Mouse (Mus musculus) cerebral cortex, adult 2 months (tissue): ENCODE data around the gene Slc24a2.

Source experiments
- WGBS: fragments of 180-500 bp; shearing (Covaris S2); methylation state at CpG from one replicate; pipeline ENCODE4 v1.1.7; 2018; 5-methylcytosine and 5-hydroxymethylcytosine counted together

The Slc24a2 gene

DNA sequence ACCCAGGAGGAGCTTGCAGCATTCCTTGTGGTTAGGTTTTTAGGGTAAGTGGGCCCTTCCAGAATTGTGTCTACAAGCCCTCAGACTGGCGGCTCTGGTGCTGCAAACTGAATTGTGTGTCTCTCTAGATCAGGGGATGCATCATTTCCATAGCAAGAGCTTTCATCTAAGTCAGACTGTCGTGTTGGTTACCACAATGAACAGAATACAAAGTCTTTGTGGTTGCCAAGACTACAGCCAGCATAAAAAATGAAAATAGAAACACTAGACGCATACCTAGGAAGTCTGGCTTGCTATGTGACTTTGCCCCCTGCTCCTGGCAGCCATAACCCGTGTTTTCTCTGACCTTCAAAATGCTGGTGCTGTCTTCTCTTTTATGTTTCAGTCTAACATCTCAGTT lies 114.6 kb downstream of the Slc24a2 start:
- 44% methylated on average over 4 of the region's 4 CpGs for WGBS

DNA sequence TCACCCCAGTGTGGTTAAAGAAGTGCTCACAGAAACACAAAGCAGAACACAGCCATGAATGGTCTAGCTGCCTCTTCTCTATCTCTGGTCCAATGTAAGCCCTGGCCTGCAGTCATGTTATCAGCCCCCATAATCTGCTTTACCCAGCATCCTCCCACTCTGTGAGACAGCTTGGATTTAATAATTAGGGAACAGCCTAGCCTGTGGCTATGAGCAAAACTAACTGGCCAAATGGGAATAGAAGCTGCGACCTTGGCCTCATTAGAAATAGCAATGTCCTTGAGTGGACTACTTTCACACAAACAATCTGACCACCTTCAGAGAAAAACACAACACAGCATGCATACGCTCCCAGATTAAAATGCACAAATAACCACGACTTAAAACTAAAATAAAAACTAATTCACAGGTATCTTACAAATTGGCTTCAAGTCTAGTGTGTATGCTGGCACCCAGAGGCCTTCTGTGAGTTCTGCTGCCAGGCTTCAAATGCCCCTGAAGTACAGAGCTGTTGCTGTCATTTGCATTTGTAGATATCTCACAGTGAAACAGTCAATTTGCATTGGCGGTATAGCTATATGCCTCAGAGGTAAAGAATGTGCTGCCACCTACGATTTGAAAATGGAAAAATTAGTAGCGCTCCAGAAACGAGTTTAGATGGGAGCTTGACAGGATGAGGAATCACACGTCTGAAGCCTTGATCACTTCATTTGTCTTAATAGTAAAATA lies 120.8 kb downstream of the Slc24a2 start:
- 59% methylated on average over 8 of the region's 8 CpGs for WGBS

DNA sequence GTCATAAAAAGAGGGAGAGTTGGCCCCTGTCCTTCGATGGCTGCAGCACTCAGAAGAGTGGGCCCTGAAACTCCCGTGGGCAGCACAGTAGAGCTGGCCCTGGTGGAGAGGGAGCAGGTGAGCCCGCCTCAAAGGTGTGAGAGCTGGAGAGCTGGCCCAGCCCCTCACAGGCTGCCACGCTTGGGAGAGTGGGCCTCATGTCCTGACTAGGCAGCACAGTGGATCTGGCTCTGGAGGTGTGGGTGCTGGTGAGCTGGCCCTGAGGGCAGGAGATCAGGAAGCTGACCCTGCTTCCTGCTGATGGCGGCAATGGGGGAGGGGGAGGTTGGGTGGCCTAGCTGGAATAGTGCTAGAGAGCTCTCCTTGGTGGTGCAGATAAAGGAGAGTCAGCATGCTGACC lies 129.3 kb downstream of the Slc24a2 start:
- WGBS, result 63% methylated on average over 5 of the region's 5 CpGs

DNA sequence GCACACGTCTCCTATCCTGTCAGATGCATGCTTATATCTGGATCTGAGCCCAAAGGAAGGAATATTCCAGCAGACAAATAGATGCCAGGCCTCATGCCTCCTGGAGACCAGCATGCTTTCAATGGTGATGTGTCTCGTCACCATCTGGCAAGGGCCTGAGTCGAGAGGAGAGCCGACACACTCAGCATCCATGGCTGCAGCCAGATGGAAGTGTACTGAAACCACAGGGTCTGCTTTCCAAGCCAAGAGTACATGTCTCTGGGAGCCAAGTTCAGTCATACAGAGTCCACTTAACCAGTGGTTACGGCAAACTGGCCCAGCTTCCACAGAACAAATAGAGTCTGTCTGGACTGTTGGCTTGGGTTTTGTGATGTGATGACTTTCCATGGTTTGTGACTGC lies 134.1 kb downstream of the Slc24a2 start:
- 44% methylated on average over 5 of the region's 5 CpGs for WGBS

DNA sequence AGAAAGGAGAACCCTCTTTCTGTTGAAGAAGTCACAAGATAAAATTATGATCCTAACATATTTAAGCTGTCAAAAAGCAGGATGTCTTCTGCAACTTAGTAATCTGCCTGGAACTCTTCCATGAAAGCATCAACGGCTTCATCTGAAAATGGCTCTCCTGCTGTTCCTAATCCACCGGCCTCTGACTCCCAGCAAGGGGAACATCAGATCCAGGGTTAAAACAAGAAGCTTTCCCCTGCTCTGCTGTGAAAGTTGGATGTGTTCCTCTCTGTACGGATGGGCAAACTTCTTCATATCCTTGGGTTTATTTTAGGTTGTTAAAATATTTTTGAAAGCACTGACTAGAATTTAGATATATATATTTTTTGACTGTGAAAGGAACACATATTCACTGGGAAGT lies 136.7 kb downstream of the Slc24a2 start:
- WGBS, result 41% methylated on average over 3 of the region's 3 CpGs

DNA sequence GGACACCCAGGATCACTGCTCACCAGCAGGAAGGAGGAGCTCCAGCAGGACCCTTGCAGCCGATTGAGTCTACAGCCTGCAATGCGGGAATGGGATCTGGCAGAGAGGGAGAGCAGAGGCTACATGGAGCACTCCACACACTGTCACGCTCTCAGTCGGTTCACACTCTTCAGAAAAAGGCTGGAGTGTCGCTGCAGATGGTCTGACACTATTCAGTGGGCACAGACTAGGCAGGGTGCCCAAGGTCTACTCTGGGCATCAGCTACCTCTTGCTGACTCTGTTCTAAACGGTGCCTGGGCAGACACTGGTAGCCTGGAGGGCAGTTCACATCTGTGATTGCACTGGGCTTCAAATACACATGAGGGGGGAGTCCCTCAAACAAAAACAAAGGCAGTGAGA lies 141.6 kb downstream of the Slc24a2 start:
- 20% methylated on average over 6 of the region's 6 CpGs for WGBS

DNA sequence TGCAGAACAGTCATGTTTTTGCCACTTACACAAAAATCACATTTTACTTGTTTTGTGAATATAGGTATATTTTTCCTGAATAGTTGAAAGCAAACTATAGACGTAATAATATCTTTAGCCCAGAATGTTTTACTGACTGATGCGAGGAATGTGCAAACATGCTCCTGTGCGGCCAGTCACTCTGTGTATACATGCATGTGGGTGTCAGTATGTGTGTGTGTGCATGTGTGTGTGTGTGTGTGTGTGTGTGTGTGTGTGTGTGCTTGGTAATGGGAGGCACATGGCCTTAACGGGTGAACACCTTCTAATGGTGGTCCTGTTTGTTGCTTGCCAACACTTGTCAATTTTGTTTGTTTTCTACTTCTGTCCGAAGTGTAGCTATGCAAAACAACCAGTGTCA lies 142.7 kb downstream of the Slc24a2 start:
- WGBS, result 77% methylated on average over 5 of the region's 5 CpGs

DNA sequence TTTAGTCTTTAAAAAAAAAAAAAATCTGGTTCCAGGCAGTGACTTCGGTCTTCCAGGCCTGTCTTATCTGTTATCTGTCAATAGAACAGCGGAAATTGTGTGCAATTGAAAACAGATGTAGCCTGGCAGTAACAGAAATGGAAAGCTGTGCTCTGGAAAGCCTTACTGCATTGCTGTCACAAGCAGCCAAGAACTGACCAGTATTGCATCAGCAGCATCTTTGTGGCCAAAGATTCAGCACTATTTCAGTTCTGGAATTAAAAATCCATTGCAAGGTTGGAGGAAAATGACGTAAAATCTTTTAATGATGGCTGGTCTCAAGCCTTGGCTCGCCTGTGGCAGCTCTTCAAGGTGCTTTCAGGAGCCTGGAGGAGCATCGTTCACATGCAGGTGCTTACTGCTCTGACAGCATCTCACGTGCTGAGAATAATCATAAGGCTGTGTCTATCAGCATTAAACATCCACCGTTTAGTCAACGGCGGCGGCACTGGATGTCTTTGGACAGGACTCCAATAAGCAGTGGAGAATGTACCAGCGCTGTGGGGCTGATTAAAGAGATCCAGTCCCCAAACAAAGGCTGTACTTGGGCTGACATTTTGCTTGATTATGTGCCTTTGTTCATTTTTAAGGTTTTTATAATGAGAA lies 143.2 kb downstream of the Slc24a2 start:
- WGBS, result 53% methylated on average over 11 of the region's 11 CpGs

DNA sequence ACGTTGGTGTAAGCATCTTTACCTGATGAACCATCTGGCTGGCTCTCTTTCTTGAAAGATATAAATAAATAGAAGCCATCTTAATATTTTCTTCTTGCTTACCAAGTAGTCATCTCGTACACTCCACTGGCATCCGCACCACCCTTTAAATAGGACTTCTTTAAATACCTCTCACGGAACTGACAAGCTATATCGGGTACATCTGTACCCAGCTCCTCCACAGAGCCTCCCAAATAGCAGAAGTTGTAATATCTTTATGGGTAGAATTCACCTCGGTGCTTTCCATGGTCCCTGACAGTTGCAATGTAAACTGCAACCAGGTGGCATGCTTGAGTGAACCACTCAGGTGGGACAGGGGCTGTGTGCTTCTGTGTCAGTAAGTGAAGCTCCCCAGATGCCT lies 149.0 kb downstream of the Slc24a2 start:
- 43% methylated on average over 6 of the region's 6 CpGs for WGBS

DNA sequence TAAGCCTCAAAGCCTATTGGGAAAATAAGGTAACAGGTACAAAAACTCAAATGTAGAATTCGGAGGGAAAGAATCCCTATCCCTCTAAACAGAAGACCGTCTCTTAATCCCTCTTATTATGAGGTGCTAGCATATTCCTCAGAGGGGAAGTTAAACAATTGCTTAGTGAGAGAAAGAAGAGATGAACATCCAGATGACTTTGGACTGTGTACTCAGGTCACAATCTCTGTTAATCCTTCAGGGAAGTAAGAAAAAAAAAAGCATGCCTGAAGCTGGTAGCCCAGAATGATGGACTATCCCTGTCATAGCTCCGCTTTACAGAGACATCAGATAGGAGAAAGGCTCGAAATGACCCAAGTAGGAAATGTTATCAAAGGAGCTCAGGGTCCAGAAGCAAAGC lies 151.0 kb downstream of the Slc24a2 start:
- 90% methylated on average over 4 of the region's 4 CpGs for whole genome bisulfite sequencing

DNA sequence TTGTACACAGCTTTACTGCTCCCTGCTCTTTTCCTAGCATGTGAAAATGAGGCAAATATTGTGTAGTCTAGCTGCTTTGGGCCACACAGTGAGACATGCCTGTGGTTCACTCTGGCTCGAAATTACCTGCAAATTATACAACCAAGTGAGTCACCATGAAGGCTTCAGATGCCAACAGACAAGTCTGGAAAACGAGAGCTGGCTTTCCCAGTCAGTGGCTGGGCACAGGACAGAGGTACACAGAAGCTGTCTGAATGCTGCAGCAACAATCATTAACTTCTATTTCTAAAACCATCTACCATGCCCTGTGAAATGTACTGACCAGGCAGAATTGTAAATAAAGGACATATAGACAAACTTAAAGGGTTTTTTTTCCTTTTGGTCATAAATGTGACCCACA lies 151.6 kb downstream of the Slc24a2 start:
- WGBS, result 31% methylated on average over 2 of the region's 2 CpGs

DNA sequence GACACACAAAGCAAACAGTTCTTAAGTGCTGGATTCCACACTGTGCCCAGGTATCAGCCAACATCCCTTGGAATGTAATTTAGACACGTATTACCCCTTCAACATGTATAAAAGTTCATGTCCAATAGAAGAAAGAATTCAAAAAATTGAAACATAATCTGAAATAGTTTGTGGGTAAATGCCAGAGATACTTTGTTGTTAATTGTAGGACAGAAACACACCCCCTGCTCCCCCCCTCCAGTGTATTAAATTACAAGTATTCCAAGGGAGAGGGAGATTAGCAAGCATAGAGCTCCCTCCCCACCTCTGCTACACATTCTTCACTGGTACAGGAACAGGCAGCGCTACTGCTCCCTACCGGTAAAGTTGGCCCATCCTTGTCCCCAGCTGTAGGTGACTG lies 154.5 kb downstream of the Slc24a2 start:
- WGBS, result 63% methylated on average over 3 of the region's 3 CpGs

DNA sequence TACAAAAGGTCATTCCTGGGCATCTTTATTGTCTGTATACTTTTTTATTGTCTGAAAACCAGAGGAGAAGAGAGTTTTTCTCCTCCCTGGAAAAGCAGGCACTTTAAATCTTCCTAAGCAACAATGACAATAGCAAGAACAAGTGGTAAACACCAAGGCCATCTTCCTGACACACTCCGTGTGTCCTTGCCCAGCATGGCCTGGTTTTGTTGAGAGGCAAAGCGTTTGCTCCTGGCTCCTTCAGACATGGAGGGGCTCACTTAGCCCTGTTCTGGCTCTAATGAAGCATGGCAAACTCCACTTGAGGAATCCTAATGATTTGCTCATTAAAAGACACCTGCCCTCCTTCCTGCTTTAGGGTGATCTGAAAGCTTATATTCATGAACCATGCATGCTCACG lies 162.2 kb downstream of the Slc24a2 start:
- 68% methylated on average over 3 of the region's 3 CpGs for WGBS

DNA sequence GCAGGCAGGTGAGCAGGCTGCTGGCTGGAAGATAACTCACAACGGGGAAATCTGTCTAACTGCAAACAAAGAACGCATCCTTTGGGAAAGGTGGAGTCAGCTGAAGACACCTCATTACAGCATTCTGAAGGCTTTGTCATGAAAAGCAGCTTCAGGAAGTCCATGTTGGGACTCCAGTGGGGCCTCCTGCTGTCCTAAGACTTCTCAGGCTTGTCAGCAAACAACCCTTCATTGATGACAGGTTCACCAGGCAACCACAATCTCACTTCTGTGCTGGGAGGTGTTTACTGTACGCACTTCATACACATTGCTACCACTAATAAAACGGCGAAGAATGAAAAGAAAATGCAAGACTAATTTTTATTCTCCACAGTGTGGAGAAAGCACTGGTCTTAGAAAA lies 165.1 kb downstream of the Slc24a2 start:
- 77% methylated on average over 5 of the region's 5 CpGs for WGBS

DNA sequence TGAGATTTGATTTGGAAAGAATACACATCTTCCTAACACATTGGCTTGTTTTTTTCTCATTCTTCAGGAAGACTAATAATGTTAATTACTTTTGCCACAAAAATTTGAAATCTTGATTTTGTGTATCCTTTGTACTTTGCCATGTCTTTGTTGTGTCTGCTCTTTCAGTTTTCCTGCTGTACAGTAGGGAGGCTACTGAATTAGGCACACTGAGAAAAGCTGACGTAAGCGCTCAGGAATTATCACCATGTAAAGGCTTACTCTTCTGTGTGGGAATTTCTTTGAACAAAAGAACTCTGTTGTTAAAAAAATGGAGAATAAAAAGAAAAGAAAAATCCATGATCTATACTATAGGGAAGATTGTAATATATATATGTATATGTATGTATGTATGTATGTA lies 165.7 kb downstream of the Slc24a2 start:
- WGBS, result 64% methylated on average over 2 of the region's 2 CpGs

DNA sequence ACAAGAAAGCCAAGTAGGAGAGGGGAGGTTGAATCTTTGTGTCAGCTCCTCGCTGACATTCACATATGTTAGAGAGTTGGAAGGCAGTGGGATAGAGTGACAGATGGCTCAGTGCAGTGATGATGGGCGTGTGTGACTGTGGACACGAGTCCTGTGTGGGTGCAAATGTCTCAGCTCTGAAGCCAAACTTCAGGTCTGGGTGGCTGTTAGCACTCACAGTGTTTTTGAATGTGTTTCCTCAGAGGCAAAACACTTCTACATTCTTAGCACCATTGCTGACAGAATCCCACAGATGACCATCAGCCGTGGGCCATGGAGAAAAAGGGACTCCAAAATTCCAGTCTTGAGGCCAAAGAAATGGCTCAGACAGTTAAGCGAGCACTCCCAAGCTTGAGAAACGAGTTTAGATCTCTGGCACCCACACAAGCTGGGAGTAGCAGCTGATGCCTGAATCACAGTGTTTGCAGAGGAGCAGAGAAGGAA lies 167.5 kb downstream of the Slc24a2 start:
- 36% methylated on average over 6 of the region's 6 CpGs for WGBS

DNA sequence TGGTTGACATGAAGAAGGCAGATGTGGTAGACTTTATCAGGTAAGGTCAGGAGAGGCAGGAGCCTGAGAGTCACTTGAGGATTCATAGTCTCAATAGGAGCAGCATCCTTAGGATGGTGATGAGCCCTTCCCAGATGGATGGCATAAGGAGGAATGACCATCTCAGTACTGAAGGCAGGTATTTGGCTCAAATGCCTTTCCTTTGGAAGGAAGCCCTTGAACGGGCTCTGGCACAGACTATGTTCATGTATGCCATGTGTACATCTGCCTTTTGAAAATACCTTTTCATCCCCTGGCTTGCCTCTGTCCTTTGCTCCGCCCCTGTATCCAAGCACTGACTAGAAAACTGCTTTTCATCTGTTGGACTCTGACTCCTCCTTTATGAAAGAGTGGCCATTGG lies 168.6 kb downstream of the Slc24a2 start:
- 73% methylated on average over 2 of the region's 2 CpGs for WGBS

DNA sequence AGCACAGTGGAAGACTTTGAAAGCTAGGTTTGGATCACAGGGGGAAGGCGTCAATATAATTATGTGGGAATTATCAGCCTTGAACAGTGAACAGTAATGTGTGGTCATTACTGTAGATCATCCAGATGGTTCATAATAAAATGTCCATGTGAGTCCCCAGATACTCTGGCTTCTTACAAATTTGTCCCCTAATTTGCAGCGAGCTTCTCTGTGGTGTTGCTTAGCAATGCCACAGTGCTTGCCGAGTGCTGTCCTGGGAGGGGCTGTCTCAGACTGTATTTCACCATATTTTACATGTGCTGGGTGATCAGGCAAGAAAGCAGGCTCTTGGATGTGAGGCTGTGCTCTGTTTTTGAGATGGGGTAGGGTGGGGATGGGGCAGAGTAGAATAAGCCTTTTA lies 172.7 kb downstream of the Slc24a2 start:
- 35% methylated on average over 3 of the region's 3 CpGs for WGBS

DNA sequence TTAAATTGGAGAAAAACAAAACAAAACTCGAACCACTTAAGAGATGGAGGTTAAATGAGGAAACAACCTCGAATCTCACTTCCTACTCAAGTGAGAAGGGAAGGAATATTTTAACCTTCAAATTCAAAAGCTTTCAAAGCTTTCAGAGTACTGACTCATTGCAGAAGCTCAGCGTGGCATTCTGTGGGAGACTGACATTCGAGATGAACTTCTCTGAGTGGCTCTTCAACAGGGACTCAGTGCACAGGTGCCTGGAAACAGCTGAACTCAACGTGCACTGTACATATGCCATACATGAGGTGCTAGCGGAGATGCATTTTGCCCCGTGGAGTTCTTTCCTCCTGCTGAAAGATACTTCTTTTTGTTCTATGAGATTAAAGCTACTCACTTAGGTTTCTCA lies 174.5 kb downstream of the Slc24a2 start:
- WGBS, result 39% methylated on average over 7 of the region's 7 CpGs

DNA sequence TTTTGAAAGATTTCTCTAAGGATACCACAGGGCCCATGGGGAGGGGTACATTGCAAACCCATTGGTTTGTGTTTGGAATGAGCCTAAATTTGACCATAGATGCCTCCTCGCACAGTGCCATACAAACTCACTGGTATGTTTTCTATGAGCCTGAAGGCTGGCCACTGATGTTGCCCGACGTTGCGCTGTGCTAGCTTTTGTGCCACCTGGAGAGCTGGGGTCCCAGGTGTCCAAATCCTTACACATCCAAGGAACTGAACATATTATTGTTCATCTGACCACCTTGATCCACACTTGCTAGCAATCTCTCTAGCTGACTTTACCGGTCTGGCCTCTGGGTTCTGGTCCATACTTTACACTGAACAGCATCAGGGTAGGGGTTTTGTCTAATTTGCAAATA lies 177.4 kb downstream of the Slc24a2 start:
- 97% methylated on average over 5 of the region's 5 CpGs for WGBS

DNA sequence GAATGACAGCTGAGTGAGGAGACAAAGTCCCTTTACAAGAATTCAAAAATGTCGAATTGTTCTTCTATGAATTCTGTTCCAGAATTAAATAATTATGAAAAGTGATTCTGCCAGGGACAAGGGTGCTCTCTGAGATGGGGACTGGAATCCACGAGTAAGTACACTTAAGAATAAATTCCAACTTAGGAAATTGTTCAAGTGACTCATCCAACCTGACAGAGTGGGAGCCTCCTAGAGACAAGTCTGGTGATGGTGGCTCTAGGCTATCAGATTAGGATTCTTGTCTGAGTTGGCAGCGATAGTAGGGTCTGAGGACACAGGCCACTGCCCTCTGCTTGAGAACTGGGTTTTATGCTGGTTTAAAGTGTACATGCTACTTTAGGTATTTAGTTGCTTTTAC lies 181.2 kb downstream of the Slc24a2 start:
- 43% methylated on average over 3 of the region's 3 CpGs for WGBS

DNA sequence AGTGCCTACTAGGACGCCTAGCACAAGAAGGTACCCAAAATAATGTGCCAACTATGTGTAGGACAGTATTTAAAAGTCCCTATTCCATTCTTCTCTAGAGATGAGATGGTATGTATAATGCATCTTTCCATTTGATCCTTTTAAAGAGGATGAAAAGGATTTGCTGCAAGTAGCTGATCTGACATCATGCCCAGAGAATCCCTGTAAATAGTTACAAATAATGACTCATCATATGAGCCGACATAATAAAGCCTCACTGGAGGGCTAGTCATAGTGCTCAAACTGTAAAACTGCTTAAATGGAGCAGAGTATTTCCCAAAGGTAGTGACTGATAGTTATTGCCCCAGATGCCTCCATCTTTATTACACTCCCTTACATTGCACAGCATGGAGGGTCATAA lies 183.1 kb downstream of the Slc24a2 start:
- 49% methylated on average over 2 of the region's 2 CpGs for WGBS

DNA sequence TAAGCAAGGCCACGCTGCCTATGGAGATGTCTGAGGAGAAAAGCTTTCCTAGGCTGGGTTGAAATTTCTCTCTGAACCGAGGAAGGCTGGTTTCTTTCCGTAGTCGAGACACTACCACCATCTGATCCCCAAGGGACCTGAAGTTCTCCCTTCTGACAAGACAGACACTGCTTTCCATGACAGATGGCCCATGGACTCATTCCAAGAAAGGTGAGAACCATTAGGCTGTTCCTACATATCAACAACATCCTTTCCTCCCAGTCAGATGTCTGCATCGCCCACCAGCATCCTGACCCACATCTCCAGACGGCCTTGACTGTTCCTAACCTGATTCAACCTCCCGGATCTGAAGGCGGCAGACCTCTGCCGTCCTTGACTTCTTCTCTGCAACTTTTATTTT lies 187.0 kb downstream of the Slc24a2 start:
- 67% methylated on average over 9 of the region's 9 CpGs for WGBS
